Mouse (Mus musculus) left cerebral cortex, postnatal 25 days (tissue): ENCODE measurements at regions not wholly inside any gene's neighbourhood (a gene's known extent, or its start where the extent isn't known, plus 50 kb on each side); places are given as distances from the start of the nearest gene placed in this dataset.

Source experiments
- DNase-seq, 2 experiments: peaks; one replicate each; pipeline ENCODE4 v3.0.0; 2022; ENCODE audit warnings: low spot score in 2 of 2, mixed read lengths in 1 of 2
- intact Hi-C: fragments of 180-260 bp; cut with DNase I; formaldehyde crosslinking; loops from one replicate; pipeline ENCODE4 v1.15.1; 2025

DNA sequence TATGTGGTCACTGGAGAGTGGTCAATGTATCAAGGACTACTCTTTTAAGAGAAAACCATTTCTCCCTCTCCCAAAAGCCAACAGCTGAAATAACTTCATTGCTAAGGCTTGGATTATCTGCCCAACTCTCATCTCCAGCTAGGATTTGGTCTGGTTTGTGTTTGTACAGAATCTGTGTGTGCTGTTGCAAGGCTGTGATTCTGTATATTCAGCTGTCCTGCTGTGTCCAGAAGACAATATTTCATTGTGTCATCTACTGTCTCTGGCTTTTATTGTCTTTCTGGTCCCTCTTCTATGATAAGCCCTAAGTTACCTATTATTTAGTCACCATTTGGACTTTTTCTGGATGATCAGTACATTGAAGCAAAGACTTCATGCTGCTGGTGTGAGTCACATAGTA lies 110.9 kb downstream of the Cenpc1 start:
- intact Hi-C loops = no loop called here
- no peak for DNase-seq

DNA sequence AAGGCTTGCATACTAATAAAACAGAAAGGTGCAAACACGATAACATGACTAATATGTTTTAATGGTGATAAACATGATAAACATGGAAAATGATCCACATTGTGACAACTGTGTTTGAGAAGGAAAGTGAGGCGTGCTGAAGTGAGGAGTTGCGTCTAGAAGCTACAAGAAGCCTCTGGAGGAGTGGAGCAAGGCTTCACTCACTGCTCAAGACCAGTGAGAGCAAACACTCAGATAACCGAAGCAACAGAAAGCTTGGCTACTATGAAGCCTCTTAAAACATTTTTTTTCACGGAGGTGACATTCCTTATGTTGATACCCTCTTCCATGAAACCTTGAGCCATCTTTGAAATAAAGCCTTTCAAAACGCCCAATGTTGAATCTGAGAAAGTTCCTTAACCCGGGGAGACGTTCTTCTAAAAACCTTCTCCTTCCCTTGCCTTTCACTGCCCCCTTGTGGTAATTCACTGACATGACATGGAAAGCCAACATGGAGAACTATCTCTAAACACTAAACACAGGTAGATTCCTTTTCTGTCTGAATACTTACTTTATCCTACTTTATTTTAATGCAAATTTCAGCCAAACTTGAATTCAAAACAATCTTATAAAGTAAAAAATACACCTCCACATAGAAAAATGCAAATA lies 128.6 kb downstream of the Cenpc1 start:
- intact Hi-C loops = loop anchor here (2.0 to 10.0 kb wide), 2 partner anchors 350 to 1522 kb away; partner anchors contain the start of gene Epha5
- DNase-seq = peak; percentile 59 to 67

DNA sequence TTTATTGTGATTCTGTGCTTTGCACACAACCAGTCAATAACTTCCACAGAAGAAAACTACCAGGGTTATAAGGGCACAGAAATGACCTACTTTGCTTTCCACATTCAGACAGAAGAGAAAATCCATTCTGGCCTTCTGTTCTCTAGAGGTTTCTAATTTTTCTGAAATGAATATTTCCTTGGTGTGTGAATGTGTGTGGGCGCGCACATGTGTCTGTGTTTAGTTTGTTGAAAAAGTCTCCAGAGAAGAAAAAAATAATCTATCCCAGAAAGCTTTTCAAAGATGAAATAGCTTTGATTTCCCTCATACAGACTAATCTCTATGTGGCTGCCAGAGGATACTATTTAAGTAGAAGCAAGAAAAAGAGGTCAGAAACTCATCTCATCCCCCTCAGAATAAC lies 147.1 kb downstream of the Cenpc1 start:
- intact Hi-C loops = no loop called here
- peak; percentile 48 to 74 for DNase-seq

DNA sequence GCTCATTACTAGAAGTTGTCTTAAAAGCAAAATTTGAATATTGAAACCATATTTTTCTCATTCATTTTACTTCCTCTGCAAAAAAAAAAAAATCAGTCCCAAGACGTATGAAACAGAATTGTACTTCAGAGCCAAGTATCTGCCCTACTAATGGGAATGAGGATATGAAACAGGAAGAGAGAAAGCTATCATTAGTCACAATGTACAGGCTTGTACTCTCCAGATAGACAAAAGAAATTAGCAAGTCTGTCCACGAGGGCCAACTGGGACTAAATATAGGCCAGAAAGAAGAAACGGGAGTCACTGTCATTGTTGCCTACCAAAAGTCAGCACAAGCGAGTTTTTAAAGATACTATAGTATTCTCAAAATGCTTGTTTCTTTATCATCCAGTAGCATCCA lies 150.4 kb downstream of the Cenpc1 start:
- no peak for DNase-seq
- intact Hi-C loops = no loop called here

DNA sequence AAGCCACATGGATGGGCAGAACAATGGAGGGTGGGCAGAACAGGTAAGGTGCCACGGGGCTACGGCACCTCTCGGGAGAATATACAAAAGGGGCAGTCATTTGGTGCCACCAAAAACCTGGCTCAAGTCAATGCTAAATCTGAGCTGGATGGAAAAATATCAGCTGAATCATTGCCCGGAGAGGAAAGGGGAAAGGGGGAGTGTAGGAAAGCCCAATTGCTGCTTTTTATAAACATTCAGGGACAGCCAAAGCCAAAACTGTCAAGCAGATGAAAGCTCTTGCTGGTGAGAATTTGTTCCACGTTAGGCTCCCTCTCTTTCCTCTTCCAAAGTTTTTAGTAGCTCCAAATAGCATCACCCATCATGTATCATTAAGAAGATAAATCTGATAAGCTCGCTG lies 168.9 kb downstream of the Cenpc1 start:
- intact Hi-C loops = no loop called here
- peak in 1 of 2 experiments; percentile 3 for DNase-seq

DNA sequence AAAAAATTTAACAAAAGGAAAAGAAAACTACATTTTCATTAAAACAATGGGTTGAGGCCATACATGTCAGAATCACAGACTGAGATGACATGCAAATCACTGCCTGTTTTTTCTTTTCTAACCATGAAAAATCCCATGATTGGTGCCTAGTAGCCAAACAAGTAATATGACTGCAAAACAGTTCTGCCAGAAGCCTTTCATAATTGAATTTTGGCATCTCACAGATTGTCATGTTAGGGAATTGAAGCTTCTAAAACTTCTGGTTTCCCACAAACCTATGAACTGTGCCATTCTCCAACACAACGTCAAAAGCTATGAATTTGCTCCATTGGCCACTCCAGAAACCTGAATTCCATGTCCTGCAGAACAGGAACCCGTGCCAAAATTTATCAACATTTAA lies 169.6 kb downstream of the Cenpc1 start:
- no peak for DNase-seq
- intact Hi-C loops = no loop called here

DNA sequence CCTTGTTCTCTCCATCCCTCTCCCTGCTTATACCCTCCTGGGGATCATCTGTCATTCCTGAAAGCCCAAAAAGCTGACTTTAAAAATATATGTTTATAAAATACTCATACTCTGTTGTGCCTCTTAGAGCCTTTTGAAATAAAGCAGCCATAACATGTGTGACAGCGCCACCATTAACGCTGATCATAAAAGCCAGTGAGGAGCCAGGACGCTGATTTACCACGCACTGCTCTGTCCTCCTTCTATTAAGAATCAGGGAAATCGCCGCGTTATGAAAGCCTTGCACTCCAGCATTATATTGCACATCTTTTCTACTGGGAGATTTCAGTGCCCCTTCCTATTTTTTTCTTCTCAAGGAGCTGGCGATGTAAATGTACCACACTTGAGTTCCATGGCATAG lies 195.1 kb downstream of the Cenpc1 start:
- no peak for DNase-seq
- intact Hi-C loops = no loop called here

DNA sequence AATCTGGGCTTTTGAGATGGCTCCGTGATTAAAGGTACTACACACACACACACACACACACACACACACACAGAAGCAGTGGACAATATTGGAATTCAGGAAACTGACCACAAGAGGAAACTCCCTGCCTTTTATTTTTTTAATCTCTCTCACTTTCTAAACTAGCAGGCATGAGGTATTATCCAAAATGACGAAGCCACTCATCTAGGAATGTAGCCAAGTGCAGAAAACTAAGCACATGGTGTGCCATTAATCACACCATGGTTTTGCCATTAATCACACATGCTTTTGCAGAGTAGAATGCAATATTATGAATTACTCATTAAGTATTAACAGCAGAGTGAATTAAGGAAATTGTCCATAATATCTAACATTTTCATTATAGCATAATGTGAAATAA lies 232.8 kb downstream of the Cenpc1 start:
- intact Hi-C loops = no loop called here
- no peak for DNase-seq

DNA sequence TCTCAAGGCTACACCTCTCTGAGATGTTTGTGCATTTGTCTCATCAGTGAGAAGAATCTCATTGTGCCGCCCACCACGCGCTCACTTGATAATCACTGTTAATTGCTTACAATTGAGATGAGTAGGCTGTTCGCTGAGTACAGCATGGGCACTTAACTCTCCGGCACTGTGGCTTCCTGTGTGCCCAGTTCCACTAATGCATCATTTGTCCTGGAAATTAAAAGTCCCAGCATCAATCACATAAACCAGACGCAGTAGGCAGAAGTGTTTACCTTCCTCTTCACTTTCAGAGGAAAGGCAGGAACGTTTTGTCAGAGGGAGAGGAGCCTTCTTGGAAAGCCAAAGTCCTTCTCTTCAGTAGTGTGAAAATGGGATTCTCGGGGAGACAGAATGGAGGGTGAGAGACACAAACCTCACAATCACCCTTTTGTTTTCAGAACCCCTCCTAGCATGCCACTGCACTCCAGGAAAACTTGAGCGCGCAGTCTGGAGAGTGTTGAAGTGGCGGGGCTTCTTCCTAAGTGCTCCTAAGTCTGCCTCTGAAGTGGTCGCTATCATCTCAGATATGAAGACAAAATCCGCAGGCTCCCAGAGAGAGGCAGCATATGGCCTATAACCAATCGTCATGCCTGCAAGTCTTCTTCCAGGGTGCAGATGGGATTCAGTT lies 269.7 kb downstream of the Cenpc1 start:
- intact Hi-C loops = no loop called here
- peak; percentile 11 to 23 for DNase-seq

DNA sequence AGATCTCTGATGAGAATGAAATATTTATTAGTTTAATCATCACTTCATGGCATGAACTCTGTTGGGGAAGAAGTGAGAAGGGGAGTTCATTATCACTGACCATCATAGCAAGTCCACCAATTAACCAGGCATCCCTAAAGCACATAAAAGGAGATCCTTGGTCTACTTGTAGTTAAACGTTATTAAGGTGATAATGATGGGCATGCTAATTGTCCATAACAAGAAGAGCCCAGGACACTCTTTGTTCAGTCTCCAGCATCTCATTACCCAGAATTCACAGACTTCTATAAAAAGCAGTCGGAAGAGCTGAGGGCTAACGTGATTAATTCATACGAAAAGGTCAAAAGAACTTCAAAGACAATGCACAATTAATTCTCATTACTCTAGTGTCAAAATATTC lies 272.2 kb downstream of the Cenpc1 start:
- intact Hi-C loops = no loop called here
- no peak for DNase-seq

DNA sequence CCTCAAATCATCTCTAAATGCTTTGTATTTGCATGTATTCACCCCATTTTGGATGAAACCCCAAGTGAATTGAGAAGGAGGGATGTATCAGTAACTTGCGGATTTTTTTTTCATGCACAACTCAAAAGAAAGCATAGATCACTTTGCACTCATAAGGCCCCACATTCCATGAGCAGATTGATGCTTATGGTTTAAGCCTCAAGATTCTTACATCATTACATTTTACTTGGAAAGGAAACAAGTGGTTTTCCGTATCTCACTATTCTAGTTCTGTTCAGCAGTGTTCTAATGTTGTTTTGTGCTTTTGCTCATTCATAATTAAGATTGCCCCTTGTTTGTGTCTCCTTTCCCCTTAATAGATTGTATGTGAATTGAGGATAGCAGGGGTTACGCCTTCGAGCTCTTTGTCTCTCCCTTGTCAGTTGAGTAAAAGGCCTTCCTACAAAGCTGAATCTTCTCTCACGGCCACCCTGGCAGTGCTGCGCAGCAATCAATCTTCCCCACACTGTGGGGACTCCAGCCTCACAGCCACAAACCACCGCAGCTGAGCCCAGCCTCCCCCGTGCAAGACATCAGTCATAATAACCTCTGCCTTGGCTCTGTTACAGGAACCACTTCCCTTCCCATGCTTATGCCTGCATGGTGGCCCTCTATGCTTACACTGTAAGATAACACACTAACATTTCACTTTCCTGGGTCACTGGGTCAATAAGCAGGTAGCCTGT lies 284.5 kb downstream of the Cenpc1 start:
- intact Hi-C loops = no loop called here

DNA sequence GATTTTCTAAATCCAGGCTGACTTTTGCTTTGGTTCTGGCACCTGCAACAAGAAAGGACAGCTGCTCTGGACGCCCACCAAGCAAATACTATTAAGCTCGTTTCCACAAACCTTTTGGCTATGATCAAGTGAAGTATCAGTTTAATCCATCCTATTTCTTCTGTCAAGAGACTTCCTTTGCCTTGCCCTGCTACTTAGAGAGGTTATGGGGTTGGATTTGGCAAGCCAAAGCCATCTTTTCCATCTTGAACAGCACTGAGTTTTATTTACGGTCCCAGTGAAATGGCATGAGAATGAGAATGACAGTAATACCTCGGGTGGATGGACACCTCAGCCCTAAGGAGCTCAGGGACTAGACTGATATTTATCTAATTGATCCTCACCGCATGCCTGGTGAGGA lies 285.4 kb downstream of the Cenpc1 start:
- no peak for DNase-seq
- intact Hi-C loops = no loop called here

More for the DNA sequence above, 284.5 kb downstream of the Cenpc1 start:
- DNase-seq = no peak

DNA sequence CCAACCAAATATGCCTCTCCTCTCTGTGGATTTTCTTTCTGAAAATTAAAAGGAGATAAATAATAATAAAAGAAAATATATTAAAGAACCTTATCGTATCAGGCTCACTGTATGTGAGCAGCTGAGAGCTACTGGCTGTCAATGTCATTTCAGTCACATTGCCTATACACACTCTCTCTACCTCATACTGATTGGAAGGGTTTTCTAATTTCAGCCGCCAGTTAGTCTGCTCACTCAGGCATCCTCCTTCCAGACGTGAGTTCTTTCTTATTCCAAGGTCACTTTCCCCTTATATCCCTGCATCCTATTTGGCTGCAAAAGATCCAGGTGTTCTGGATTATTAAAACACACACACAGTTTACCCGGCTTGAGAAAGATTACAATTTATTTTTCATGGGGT lies 286.2 kb downstream of the Cenpc1 start:
- DNase-seq = no peak
- intact Hi-C loops = no loop called here

DNA sequence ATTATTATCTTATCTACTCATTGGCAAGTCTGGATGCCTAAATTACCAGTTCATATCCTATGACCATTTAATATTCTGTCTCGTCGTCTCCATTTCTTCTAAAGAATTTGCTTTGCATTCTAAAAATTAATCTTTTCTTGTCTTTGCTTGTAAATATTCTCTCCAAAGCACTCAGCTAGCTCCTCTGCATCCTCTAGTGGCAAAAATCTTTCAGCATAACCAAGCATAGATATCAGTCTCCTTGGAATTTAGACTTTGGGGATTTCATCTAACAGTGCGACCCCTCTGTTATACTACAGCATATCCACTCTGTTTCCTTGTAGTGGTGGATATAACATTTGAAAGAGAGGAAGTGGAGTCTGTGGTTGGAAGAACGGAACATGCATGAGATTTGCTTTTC lies 292.7 kb downstream of the Cenpc1 start:
- intact Hi-C loops = loop anchor here (5.0 kb wide), 1 partner anchor 185 kb away; no protein-coding TSS in a partner anchor
- no peak for DNase-seq

DNA sequence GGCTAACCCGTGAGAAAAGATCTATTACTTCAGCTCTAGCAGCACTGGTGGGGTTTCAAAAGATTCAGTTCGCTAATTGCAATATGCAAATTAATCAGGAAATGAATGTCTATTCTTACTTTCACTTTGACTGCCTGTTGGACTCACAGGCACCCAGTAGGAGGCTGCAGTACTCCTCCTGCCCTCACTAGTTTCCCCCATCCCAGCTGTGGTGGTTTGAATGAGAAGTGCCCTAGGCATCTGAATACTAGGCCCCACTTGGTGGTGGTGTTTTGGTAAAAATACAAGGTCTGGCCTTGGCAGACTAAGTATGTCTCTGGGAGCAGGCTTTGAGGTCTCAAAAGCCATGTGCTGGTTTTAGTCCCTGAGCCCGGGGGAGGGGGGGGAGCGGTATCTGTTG lies 293.3 kb downstream of the Cenpc1 start:
- DNase-seq = peak in 1 of 2 experiments; percentile 5
- intact Hi-C loops = loop anchor here (5.0 kb wide), 1 partner anchor 185 kb away; no protein-coding TSS in a partner anchor

DNA sequence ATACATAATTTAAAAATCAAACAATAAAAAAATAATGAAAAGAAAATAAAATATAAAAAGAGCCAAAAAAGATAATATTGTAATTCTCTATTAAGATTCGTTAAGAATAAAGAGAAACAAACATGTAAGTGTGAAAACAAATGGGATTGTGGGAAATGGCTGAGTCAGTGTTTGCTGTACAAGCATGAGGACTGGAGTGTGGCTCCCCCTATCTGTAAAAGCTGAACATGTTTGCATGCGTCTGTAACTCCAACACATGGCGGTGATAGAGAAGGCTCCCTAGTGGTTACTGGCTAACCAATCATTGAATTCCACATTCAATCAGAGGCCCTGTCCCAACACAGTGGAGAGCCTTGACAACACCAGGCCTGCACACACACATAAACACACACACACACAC lies 298.2 kb downstream of the Cenpc1 start:
- intact Hi-C loops = no loop called here
- DNase-seq = no peak

DNA sequence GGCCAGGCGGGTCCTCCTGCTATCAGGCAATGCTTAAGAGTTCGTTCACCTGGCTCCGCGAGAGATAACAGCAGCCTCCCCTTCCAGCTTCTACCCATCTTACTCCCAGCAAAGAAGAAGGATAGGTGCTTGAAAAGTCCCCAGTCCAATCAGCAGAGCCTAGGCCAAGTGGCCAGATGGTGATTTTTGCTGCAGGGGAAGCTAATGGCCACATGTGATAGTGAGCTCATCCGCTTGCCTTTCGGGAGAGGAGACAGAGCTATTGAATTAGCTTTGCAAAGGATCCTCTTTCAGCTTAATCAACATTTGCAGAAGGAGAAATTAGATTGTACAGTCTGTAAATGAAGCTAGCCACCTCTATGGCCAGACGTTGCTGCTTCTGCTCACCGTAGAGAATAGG lies 308.7 kb downstream of the Cenpc1 start:
- DNase-seq = no peak
- intact Hi-C loops = no loop called here

DNA sequence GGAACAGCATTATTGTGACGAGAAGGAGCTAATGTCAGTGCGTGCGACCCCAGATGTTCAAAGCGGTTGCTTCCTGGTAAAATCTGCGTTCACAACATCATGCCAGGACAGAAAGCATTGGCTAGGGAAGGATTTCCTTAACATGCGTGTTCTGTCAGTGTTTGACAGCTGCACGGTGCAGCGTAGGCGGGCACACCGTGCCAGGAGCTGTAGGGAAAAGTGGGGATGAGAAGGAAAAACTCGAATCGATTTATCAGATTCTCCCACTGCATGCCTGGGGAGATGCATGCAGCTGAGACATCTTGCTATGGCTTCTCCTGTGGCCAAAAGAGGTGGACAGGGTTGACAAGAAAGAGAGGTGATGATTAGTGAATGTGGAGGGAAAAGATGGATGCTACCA lies 311.2 kb downstream of the Cenpc1 start:
- intact Hi-C loops = no loop called here
- peak; percentile 14 to 20 for DNase-seq

DNA sequence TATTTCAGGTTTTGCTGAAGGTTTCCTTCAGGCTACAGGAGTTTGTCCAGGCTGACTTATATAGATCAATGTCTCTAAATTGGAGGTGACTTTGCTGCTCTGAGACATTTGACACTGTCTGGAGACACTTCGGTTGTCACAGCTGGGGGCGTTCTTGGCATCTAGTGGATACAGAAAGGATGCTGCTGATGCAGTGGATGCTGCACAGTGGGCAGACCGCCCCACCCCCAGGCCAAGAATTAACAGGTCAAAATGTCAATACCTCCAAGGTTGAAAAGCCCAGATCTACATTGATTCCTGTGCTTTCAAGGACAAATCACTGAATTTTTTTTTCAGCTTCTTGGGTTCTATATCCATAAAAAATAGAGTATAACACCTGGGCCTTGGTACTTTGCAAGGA lies 312.3 kb downstream of the Cenpc1 start:
- no peak for DNase-seq
- intact Hi-C loops = no loop called here

DNA sequence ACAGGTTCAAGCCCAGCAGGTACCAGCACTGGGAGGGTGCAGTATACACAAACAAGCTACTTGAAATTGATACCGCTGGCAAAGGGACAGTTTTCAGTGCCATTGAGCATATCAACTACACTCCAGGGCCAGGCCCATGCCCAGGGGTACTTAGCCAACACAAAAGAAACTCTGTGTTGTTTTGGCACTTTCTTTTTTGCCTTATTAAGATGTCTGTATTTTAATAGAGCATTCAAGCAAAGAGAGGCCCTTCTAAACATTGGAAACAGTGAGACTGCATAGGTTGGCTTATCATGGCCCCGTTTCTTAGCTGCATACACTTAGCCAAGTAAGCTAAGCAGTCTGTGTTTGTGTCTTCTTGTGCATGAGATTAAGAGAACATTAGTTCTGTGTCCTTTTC lies 313.7 kb downstream of the Cenpc1 start:
- DNase-seq = no peak
- intact Hi-C loops = no loop called here

DNA sequence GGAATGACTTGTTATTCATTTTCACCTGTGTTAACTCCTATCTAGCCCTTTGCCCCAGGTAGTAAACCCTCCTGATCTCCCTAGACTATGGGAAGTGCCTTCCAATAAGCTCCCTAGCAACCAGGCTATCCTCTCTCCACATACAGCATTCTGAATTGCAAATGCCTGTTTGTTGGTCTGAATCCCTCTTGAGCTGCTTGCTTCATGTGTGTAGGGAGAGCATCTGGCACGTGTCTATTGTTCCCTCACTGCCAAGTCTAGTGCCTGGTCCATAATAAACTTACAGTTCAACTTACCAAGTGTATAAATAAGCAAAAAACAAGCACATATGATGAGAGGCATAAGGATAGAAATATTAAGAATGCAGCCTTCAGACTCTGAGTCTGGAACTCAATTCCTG lies 314.5 kb downstream of the Cenpc1 start:
- intact Hi-C loops = no loop called here
- DNase-seq = no peak
